Mouse (Mus musculus) forebrain, embryonic 14.5 days (tissue): ENCODE measurements around the gene Cog3. TPM values are rescaled to one million over a fixed set of nuclear protein-coding genes. Genes with fewer than 3 reads are reported as not detected.
A peak's percentile ranks its signal among the peaks of the same experiment; 100 is the strongest.
"Not testable (repeated sequence)": the region's sequence is repeated elsewhere in the genome, so short reads cannot be mapped to it uniquely, and the experiment has no call there.

Source experiments
- ATAC-seq: fragments of 200-750 bp; cut with Nextera tagmentation; 2 replicates; pipeline ENCODE4 v1.8.0; 2017; ENCODE audit warnings: mild to moderate bottlenecking, moderate library complexity
- DNase-seq: peaks from one replicate; pipeline ENCODE4 v3.0.0-alpha.2; 2015; ENCODE audit warnings: low spot score
- H3K27ac ChIP-seq: fragments of 300-500 bp; sonication (generic); 2 replicates; pipeline ENCODE4 v1.5.1; 2014; ENCODE audit warnings: low read depth, mild to moderate bottlenecking, control low read depth, low read length, moderate library complexity
- H3K27me3 ChIP-seq: fragments of 300-500 bp; sonication (generic); replicated peaks from 2 replicates; pipeline ENCODE4 v1.6.1; 2014; ENCODE audit warnings: low read length, control low read depth, mixed read lengths; ENCODE audit not compliant: control insufficient read depth, insufficient read depth
- H3K36me3 ChIP-seq: fragments of 300-500 bp; sonication (generic); 2 replicates; pipeline ENCODE4 v1.6.1; 2014; ENCODE audit warnings: low read length, control low read depth; ENCODE audit not compliant: control insufficient read depth, insufficient read depth
- H3K4me1 ChIP-seq: fragments of 300-500 bp; sonication (generic); 2 replicates; pipeline ENCODE4 v1.6.1; 2014; ENCODE audit warnings: antibody characterized with exemption, low read length, control low read depth; ENCODE audit not compliant: control insufficient read depth, insufficient read depth
- H3K4me2 ChIP-seq: fragments of 300-500 bp; sonication (generic); 2 replicates; pipeline ENCODE4 v1.6.1; 2014; ENCODE audit warnings: mild to moderate bottlenecking, control low read depth, low read length
- H3K4me3 ChIP-seq: fragments of 300-500 bp; sonication (generic); 2 replicates; pipeline ENCODE4 v1.5.1; 2014; ENCODE audit warnings: low read depth, low read length, control low read depth
- H3K9ac ChIP-seq: fragments of 300-500 bp; sonication (generic); 2 replicates; pipeline ENCODE4 v1.6.1; 2014; ENCODE audit warnings: mild to moderate bottlenecking, low read length, control low read depth, moderate library complexity
- H3K9me3 ChIP-seq: fragments of 300-500 bp; sonication (generic); replicated peaks from 2 replicates; pipeline ENCODE4 v1.6.1; 2016; ENCODE audit warnings: low read length, control low read depth, mixed read lengths; ENCODE audit not compliant: control insufficient read depth
- WGBS: fragments of 180-500 bp; shearing (Covaris S2); extraction: QIAGEN DNeasy Blood & Tissue Kit; methylation state at CpG from one replicate; pipeline ENCODE4 v1.1.7; 2014; 5-methylcytosine and 5-hydroxymethylcytosine counted together
- polyA plus RNA-seq: library from polyadenylated mRNA; unstranded; fragments of >200 nt; fragmentation: Nextera tagmentation; extraction: Ambion mirVana; gene quantifications from 2 replicates; pipeline ENCODE4 v1.2.1, GENCODE M21; 2014

The Cog3 gene
- polyA plus RNA-seq, 1 experiment from 2014 or later: 22.5 TPM

DNA sequence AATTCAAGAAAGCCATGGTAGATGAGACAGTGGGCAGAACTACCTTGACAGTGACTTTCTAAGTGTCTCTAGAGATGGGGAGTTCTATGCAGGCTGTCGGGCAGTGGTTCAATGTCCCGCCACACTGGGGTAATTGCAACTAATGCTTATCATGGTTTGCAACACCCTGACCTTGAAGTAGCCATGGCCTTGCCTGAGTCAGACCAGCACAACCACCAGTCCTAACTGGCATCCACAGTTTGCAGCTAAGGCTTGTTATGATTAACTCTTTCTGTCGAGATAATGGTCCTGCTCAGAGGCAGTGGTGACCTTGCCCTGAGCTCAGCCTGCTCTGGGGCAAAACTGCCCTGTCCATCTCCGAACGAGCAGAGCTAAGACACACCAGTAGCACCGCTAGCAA, 35.0 kb upstream of the Cog3 start:
- ATAC-seq: no peak
- 86% methylated on average over 6 of the region's 6 CpGs for WGBS
- H3K27me3 ChIP-seq: no peaks in the 10 kb centered on the region; the same call in 1 of the 2 replicates
- no peaks in the 10 kb centered on the region for H3K36me3 ChIP-seq
- H3K4me2 ChIP-seq: no peak overlapping the region
- H3K9me3 ChIP-seq: no peaks in the 10 kb centered on the region
- no peak overlapping the region for H3K4me3 ChIP-seq
- no peak overlapping the region for H3K27ac ChIP-seq
- no peak overlapping the region for H3K9ac ChIP-seq
- DNase-seq: no peak
- H3K4me1 ChIP-seq: 0 out of 2 replicates have a peak, but pooled peaks cover 3% of the 10 kb centered on the region

GRCm38 (mm10) chr14:75787794-75788175, 33.5 kb upstream of the Cog3 start:
- DNase-seq (no peak), ATAC-seq (no peak)
- H3K9ac ChIP-seq: no peak overlapping the region
- H3K4me3 ChIP-seq: no peak overlapping the region
- H3K36me3 ChIP-seq: no peaks in the 10 kb centered on the region
- H3K4me2 ChIP-seq: peak overlapping the region; percentile 60
- H3K9me3 ChIP-seq: no peaks in the 10 kb centered on the region
- 31% methylated on average over 7 of the region's 7 CpGs for WGBS
- 0 out of 2 replicates have a peak, but pooled peaks cover 3% of the 10 kb centered on the region for H3K4me1 ChIP-seq
- H3K27me3 ChIP-seq: no peaks in the 10 kb centered on the region; the same call in 1 of the 2 replicates
- H3K27ac ChIP-seq: no peak overlapping the region

DNA sequence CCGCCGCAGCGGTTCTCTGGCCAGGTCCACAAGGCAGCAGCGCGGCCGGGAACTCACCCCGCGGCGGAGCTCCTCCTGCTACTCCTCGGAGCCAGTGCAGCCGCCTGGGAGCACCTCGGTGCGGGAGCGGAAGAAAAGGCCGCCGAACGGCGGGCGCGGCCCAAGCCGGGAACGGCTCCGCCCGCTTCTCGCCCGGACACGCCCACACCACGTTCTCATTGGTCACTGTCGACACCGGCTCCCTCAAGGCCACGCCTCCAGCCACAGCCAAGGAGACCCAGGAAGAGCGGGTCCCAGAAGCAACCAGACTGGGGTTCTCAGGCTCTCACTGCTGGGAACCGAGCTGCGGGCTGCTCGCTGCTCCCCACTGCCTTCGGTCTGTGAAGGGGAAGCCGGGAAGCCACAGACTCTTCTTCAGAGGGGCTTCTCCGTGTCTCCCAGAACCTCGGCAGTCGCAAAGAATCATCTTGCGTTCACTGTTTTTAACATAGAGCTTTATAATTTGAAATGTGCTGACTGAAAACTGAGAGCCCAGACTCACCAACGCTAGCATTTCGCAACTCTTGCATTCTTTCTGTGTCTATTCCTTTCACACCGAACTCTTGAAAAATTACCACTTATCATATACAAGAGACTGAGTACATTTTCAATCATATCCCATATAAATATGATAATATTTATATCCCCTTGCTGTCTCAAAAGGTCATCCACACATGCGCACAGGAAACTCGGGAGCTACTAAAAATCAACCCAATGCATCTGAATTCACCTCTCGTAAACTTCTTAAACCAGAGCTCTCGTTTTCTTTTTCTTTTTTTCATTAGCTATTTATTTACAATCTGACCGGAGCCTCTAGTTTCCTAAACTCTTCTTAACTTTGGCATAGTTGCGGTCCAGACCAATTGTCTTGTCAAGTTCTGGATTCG, 32.8 kb upstream of the Cog3 start, which contains the start of gene Slc25a30:
Gene Slc25a30 (minus strand): TSS at position 170 of the 926 bp plus-strand sequence.
- H3K27me3 ChIP-seq: no peaks in the 10 kb centered on the region; the same call in 1 of the 2 replicates
- H3K4me2 ChIP-seq: peak within 1 kb of the TSS; percentile 60
- no peaks in the 10 kb centered on the region for H3K9me3 ChIP-seq
- H3K9ac ChIP-seq: peak within 1 kb of the TSS; percentile 77
- peak within 1 kb of the TSS; percentile 92 for H3K27ac ChIP-seq
- WGBS: 6% methylated on average over 51 of the region's 51 CpGs
- H3K4me1 ChIP-seq: 0 out of 2 replicates have a peak, but pooled peaks cover 3% of the 10 kb centered on the region
- H3K36me3 ChIP-seq: peaks cover under 1% of the 10 kb centered on the region; the same call in 1 of the 2 replicates
- peak within 1 kb of the TSS; percentile 67 for H3K4me3 ChIP-seq
- DNase-seq (peak; percentile 98), ATAC-seq (peak; percentile 99)

GRCm38 (mm10) chr14:75786424-75786867, 32.1 kb upstream of the Cog3 start:
- Histone ChIP-seq H3K4me3 (peak overlapping the region; percentile 67), H3K4me1 (0 out of 2 replicates have a peak, but pooled peaks cover 3% of the 10 kb centered on the region), H3K36me3 (peaks cover 5% of the 10 kb centered on the region; the same call in 1 of the 2 replicates), H3K27me3 (no peaks in the 10 kb centered on the region; the same call in 1 of the 2 replicates), H3K27ac (peak overlapping the region; percentile 92), H3K9ac (peak overlapping the region; percentile 77), H3K4me2 (peak overlapping the region; percentile 60), H3K9me3 (no peaks in the 10 kb centered on the region)
- under 1% methylated on average over 30 of the region's 31 CpGs for WGBS
- peak; percentile 71 for DNase-seq
- peak; percentile 78; the same call in 1 of the 2 replicates for ATAC-seq

DNA sequence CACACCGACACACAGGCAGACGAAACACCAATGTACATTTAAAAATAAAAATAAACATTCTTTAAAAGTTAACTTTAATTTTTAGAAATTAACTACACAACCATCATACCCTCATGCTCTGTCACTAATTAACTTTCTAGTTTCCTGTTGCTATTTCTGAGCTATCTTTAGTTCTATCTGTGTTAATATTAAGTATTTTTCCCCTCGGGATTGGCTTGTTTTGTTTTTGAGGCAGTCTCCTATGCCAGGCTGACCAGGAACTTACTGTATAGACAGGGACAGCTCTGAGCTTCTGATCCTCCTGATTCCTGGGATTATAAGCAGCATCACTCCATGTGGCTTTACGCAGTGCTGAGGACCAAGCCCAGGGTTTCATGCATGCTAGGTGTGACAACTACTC, 25.6 kb upstream of the Cog3 start:
- Histone ChIP-seq H3K9ac (no peak overlapping the region), H3K4me2 (no peak overlapping the region), H3K4me1 (no peaks in the 10 kb centered on the region), H3K36me3 (peaks cover 18% of the 10 kb centered on the region), H3K4me3 (no peak overlapping the region), H3K27ac (no peak overlapping the region), H3K27me3 (no peaks in the 10 kb centered on the region), H3K9me3 (no peaks in the 10 kb centered on the region)
- ATAC-seq (no peak), DNase-seq (no peak)
- 94% methylated on average over 4 of the region's 4 CpGs for WGBS

- Histone ChIP-seq H3K4me2 (no peak overlapping the region), H3K4me1 (no peaks in the 10 kb centered on the region), H3K9me3 (no peaks in the 10 kb centered on the region), H3K27me3 (no peaks in the 10 kb centered on the region), H3K27ac (no peak overlapping the region), H3K4me3 (no peak overlapping the region), H3K9ac (no peak overlapping the region), H3K36me3 (peaks cover 16% of the 10 kb centered on the region)
- no peak for ATAC-seq
- no peak for DNase-seq
- 93% methylated on average over 8 of the region's 8 CpGs for WGBS
Measured at GRCm38 (mm10) chr14:75776637-75777036, 22.3 kb upstream of the Cog3 start.

DNA sequence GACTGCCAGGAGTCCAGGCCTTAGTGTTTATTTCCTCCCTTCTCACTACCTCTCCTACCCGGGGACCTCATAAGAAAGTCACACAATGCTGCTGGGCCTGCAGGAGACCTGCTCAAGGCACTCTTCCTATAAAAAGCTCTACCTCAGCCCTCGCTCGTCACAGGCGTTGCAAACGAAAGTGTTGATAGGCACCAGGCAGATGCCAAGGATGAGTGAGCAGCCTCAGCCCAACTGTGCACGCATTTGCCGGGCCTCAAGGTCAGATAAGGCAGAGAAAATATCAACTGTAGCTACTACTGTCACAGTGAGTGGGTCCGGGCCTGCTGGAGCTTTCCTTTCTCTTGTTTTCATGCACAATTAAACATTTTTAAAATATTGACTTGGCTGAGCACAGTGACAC, 19.1 kb upstream of the Cog3 start:
- no peak for ATAC-seq
- H3K27me3 ChIP-seq: no peaks in the 10 kb centered on the region
- H3K9me3 ChIP-seq: no peaks in the 10 kb centered on the region
- no peaks in the 10 kb centered on the region for H3K4me1 ChIP-seq
- H3K9ac ChIP-seq: no peak overlapping the region
- peaks cover 30% of the 10 kb centered on the region for H3K36me3 ChIP-seq
- WGBS: 92% methylated on average over 8 of the region's 8 CpGs
- no peak for DNase-seq
- H3K4me2 ChIP-seq: no peak overlapping the region
- no peak overlapping the region for H3K4me3 ChIP-seq
- no peak overlapping the region for H3K27ac ChIP-seq

- not testable (repeated sequence) for H3K9ac ChIP-seq, H3K27me3 ChIP-seq, ATAC-seq, H3K27ac ChIP-seq, H3K4me3 ChIP-seq, H3K4me2 ChIP-seq, DNase-seq, H3K4me1 ChIP-seq, H3K9me3 ChIP-seq
- 89% methylated on average over 3 of the region's 3 CpGs for WGBS
- H3K36me3 ChIP-seq: peaks cover 30% of the 10 kb centered on the region
Measured at GRCm38 (mm10) chr14:75772407-75772806, 18.1 kb upstream of the Cog3 start.

DNA sequence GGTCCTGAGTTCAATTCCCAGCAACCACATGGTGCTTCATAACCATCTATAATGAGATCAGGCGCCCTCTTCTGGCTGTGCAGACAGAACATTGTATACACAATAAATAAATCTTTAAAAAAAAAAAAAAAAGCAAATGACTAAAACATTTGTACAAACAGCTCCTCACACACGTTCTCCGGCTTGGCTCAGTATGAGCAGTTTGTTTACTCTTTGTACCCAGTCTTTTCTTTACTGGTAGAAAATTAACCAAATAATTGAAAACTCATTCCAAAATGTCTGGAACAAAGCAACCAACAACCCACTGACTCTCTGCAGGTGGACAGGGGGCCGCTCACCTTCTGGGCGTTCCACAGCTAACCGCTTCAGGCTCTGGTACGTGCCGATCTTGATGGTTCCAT, 16.8 kb upstream of the Cog3 start:
- no peak overlapping the region for H3K27ac ChIP-seq
- DNase-seq (no peak), ATAC-seq (no peak)
- 93% methylated on average over 8 of the region's 8 CpGs for WGBS
- no peak overlapping the region for H3K9ac ChIP-seq
- no peak overlapping the region for H3K4me2 ChIP-seq
- H3K4me3 ChIP-seq: no peak overlapping the region
- no peaks in the 10 kb centered on the region for H3K27me3 ChIP-seq
- H3K4me1 ChIP-seq: no peaks in the 10 kb centered on the region
- no peaks in the 10 kb centered on the region for H3K9me3 ChIP-seq
- H3K36me3 ChIP-seq: peaks cover 40% of the 10 kb centered on the region
